Mouse (Mus musculus): ENCODE measurements around the gene Wnt3a.
"Not testable (repeated sequence)": the region's sequence is repeated elsewhere in the genome, so short reads cannot be mapped to it uniquely, and the experiment has no call there.

Gene Wnt3a

DNA sequence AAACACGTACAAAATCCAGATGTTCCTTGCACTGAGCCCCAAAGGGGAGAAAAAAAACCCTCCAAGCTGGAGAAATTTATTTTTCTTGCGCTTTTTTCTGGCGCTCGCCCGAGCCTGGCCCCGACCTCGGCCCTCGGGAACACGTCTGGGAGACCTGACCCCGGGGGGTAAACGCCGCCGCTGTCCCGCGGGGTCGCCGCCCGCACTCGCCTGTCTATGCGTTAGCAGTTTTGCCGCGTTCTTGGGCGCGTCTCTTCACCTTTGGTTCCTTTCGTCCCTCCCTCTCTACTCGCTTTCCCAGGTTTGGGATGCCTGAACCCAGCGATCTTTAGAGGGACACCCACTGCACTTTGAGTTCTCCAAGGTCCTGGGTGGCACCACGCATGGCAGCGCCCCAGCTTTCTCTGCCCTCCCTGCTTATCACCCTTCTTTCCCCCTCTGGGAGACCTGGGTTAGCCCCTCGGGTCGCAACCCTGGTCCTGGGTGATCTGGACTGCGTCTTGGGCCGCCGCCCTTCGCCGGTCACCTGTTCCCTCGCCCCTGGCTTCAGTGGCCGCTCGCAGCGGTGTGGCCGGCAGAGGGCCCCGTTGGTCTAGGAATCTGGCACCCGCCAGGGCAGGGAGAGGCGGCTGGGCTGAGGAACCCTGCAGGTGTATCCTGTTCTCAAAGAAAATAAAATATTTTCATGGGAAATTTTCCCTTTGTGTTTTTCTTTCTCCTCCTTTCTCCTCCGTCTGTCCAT is 17.0 kb upstream of the Wnt3a start:
- peak; percentile 46 to 56 for DNase-seq (ENCODE audit: low spot score in 2 of 2)

GRCm38 (mm10) chr11:59306461-59307421 is 16.2 kb upstream of the Wnt3a start, which contains the start of gene Wnt9a:
Wnt9a (plus strand) TSS chr11:59306928.
- no peak for DNase-seq (ENCODE audit: low spot score in 2 of 2)

GRCm38 (mm10) chr11:59305821-59306215 is 15.3 kb upstream of the Wnt3a start:
- DNase-seq (ENCODE audit: low spot score in 2 of 2), result no peak

GRCm38 (mm10) chr11:59305008-59305820 is 14.7 kb upstream of the Wnt3a start:
- no peak for DNase-seq (ENCODE audit: low spot score in 2 of 2)

- DNase-seq (ENCODE audit: low spot score in 2 of 2), result peak; percentile 59 to 61
Measured at GRCm38 (mm10) chr11:59302700-59303569, 12.4 kb upstream of the Wnt3a start.

GRCm38 (mm10) chr11:59301053-59301452 is 10.5 kb upstream of the Wnt3a start:
- not testable (repeated sequence) for DNase-seq (ENCODE audit: low spot score in 2 of 2)

DNA sequence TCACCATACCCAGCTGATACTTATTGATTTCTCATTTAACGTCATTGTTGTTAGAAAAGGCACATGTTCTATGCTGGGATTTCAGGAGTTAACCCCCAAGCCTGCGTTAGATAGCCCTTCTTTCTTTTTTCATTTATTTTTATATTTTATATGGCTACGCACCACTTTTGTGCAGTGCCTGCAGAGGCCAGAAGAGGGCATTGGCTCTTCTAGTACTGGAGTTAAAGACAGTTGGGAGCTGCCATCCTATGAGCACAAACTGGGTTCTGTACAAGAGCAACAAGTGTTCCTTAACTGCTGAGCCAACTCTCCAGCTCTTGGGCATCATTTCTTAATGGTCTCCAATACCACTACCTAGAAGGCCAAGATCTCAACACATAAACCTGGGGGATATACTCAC is 9.6 kb upstream of the Wnt3a start:
- DNase-seq (ENCODE audit: low spot score in 2 of 2), result no peak

DNA sequence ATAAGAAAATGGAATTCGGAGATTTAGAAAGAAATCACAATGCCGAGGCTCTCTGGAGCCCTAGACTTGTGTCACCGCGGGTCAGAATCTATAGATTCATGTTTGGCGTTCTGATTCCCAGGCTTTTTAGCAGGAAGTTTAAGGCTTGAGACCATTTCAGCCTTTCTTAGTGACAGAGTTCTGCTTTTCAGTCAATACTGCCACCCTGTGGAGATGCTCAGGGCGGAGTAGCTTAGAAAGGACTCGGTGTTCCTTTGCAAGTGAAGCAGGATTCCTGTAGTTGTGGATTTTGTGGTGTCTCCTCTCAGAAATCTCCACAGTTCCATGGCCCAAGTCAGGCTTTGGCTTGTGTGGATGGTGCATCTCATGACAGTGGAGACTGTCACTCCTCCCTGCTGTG is 7.4 kb upstream of the Wnt3a start:
- no peak for DNase-seq (ENCODE audit: low spot score in 2 of 2)

- peak; percentile 38 to 39 for DNase-seq (ENCODE audit: low spot score in 2 of 2)
Measured at GRCm38 (mm10) chr11:59293616-59294015, 3.1 kb upstream of the Wnt3a start.

DNA sequence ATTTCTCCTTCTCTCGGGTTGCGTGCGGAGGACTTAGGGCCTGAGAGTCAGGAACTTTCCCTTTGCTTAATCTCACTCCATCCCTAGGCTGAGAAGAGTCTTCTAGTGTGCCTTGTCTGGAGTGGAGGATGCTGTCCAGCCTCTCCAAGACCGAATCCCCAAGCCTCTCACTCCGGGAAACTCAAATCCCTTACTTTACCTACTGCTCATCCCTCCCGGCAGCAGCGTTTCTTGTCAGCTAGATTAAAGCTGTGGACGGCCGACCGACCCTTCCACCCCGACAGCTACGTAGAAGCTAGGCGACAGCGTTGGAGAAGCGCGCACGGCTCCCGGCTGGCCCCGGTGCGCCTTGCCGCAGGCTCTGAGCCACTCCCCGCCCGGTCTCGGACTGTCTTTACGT is 846 bp downstream of the Wnt3a start:
- DNase-seq (ENCODE audit: low spot score in 2 of 2), result no peak

DNA sequence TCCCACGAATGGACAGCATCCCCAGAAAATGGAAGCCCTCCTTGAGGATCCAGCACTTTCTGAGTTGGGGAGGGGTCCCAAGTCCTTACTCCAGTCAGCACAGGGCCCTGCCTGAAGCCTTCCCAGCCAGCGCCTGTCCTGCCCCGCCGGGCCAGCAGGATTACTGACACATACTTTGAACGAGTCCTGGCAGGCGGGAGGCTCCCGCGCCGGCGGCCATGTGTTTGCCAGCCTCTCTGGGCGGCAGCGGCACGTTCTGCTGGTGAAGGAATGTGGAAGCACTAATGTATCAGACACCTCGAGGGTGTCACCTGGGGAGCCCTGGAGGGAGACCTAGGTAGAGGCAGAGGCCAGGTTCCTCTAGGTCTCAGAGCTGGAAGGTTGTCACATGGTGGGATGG is 6.4 kb downstream of the Wnt3a start:
- DNase-seq (ENCODE audit: low spot score in 2 of 2), result no peak

GRCm38 (mm10) chr11:59282933-59283332 is 7.6 kb downstream of the Wnt3a start:
- no peak for DNase-seq (ENCODE audit: low spot score in 2 of 2)

- no peak for DNase-seq (ENCODE audit: low spot score in 2 of 2)
Measured at GRCm38 (mm10) chr11:59282111-59282510, 8.4 kb downstream of the Wnt3a start.

DNA sequence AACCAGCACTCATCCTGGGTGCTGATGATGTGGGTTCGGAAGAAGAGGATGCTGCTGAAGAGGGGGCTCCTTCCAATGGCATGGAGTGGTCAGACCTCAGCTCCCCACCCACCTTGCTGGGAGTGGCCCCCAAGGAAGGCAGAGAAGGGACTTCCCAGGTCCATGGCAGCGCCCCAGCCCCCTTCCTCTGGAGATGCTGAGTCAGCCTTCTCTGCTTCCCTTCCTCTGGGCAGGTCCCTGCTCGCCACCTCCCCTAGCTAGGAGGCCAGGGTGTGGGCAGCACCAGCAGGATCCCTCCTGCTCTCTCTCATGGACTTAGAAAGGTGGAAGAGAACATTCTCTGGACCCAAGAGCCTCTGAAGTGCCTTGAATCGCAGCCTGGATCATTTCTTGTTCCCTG is 12.5 kb downstream of the Wnt3a start:
- no peak for DNase-seq (ENCODE audit: low spot score in 2 of 2)

DNA sequence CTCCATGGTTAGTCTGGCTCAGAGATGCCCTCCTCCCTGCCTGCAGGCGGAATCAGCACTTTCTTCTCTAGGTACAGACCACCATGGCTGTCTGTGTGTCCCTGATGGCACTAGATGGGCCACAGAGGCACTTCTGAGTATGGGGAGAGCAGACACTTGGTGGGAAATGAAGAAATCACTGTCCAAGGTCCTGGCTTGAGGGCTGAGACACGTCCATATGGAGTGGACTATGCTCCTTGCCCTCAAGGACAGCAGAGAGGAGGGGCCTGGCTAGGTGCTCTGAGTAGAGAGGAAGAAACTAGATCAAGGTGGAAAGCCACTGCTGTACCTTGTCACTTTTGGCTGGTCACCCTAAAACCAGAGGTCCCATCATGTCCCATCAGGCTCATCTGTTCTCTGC is 13.7 kb downstream of the Wnt3a start:
- no peak for DNase-seq (ENCODE audit: low spot score in 2 of 2)

DNA sequence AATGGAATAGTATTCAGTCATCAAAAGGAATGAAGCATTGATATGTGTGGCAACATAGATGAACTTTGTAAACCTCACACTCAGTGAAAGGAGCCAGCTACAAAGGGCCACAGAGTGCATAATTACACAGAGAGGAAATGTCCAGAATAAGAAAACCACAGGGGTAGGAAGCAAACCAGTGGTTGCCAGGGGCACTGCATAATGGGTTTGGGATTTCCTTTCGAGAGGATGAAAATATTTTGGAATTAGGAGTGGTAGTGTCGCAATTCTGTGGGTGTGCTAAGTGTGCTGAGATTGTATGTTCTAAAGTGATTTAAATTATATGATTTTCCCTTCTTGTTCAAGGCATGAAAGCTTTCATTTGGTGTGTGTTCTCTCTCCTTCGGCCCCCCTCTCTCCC is 16.4 kb downstream of the Wnt3a start:
- no peak for DNase-seq (ENCODE audit: low spot score in 2 of 2)

DNA sequence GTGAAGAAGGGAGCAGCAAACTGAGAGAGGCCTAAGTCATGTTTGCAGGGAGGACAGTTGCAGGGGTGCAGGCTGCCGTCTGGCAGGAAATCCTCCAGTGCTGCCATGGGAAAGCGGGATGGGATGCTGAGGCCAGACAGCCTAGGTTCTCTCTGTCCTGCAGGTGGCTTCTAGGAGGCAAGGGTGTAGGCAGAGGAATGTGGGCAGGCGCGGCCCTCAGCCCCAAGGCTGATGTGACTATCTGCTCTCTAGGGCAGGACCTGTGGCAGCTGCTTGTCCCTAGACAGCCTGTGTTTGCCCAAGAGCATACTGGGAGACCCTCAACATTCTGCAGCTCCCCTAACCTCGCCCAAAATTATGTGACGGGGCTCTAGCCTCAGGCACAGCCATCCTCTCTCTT is 23.8 kb downstream of the Wnt3a start:
- no peak for DNase-seq (ENCODE audit: low spot score in 2 of 2)

DNA sequence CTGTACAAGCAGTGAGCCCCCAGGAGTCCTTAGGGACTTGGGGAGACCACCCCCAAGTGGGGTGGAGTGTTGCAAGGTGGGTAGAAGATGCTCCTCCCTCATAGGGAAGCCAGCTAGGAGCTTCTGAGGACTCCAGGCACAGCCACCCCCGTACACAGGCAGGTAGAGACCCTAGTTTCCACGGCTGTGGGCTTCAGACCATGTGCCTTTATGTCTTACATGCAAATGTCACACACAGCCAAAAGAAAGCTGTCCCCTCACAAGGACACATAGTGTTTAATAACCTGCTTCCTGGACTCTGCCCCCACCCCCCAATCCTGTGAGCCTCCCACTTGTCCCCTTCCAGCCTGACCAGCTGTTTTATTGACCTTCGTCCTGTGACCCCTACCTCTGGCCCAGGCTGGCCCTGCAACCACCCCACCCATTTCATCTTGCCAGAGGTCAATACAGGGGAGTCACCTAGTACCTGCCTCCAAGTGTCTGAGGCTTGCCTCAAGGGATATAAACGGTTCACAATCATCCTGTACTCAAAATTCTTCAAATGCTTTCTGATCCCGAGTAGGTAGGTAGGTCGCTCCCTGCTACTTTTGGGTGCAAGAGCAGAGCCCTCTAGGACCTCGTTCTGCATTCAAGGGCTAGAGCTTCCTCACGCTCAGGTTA is 25.3 kb downstream of the Wnt3a start:
- no peak for DNase-seq (ENCODE audit: low spot score in 2 of 2)

DNA sequence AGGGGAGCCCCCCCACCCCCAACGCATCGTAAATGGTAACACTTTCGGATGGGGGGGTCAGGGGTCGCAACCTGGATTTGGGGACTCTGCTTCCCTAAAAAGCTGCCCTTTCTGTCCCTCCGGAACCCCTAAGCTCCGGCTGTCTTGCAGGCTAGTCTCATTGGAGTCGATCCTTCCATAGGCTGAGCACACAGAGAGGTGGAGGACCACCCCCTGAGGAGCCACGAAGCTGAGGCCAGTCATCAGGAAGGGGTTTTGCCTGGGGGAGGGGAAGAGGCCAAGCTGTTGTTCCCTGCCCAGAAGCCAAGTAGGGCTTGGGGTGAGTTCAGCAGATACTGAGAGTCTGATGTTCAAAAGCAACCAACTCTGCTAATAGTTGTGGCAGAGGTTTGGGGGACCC is 26.0 kb downstream of the Wnt3a start:
- DNase-seq (ENCODE audit: low spot score in 2 of 2), result no peak

GRCm38 (mm10) chr11:59263870-59264563 is 26.5 kb downstream of the Wnt3a start:
- DNase-seq (ENCODE audit: low spot score in 2 of 2), result peak; percentile 6 to 7

Measured in natural killer cell, adult 2 months (primary cell).